Mouse (Mus musculus): ENCODE data around the gene Pnp. TPM values are rescaled to one million over a fixed set of nuclear protein-coding genes. Genes with fewer than 3 reads are reported as not detected.

Gene Pnp
- polyA plus RNA-seq, 2 experiments, result 42.1 to 52.6 TPM

DNA sequence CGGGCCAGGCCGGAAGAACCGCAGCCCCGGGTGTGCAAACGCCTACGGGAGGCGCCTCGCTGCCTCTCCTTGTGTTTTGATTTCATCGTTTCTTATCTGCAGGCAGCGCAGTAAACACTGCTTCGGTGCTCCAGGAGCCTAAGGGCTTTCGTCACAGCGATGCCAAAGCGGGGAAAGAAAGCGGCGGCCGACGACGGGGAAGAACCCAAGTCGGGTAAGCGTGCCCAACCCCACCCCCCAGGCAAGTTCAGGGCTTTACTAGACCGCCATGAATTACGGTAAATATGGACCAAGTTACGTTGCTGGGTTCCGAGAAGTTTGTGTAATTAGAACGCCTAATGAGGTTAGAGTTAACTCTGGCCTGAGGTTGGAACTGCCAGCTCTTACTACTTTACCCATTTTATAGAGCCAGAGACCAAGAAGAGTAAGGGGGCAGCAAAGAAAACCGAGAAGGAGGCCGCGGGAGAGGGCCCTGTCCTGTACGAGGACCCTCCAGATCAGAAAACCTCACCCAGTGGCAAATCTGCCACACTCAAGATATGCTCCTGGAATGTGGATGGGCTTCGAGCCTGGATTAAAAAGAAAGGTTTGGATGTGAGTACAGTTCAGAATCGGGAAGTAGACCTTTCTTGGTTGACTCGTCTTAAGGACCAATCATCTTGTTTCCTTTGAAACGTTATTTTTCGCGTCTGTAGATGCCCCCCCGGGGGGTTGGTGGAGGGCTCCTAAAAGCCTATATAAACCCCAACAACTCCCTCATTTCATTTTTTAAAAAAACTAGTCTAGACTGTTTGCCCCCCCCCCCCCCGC, 5.6 kb upstream of the Pnp start:
- DNase-seq (ENCODE audit: low spot score) (no peak), ATAC-seq (ENCODE audit: low FRiP score, low read depth) (peak; percentile 24)
- Histone ChIP-seq H3K9me3 (ENCODE audit: control insufficient read depth, low read length) (no peaks in the 10 kb centered on the region), H3K4me2 (replicated peaks; ENCODE audit: low read depth, low read length, severe bottlenecking) (peak overlapping the region; percentile 72), H3K4me3 (replicated peaks; ENCODE audit: low read length) (peak overlapping the region; percentile 95), H3K9ac (ENCODE audit: low read depth, low read length, severe bottlenecking) (peak overlapping the region; percentile 81), H3K27me3 (ENCODE audit: control insufficient read depth, insufficient read depth, low read length) (no peaks in the 10 kb centered on the region), H3K36me3 (ENCODE audit: control insufficient read depth, insufficient read depth, low read length) (peaks cover 36% of the 10 kb centered on the region), H3K27ac (replicated peaks; ENCODE audit: low read depth, low read length) (peak overlapping the region; percentile 93), H3K4me1 (ENCODE audit: control insufficient read depth, insufficient read depth, low read length) (peaks cover 10% of the 10 kb centered on the region; the same call in 1 of the 2 replicates)
- WGBS, result 2% methylated on average over 38 of the region's 38 CpGs
- no peak for TF ChIP-seq POLR2A (IDR thresholded peaks at IDR 0.05; ENCODE audit: borderline replicate concordance, extremely low read depth, insufficient read depth, insufficient read length)

DNA sequence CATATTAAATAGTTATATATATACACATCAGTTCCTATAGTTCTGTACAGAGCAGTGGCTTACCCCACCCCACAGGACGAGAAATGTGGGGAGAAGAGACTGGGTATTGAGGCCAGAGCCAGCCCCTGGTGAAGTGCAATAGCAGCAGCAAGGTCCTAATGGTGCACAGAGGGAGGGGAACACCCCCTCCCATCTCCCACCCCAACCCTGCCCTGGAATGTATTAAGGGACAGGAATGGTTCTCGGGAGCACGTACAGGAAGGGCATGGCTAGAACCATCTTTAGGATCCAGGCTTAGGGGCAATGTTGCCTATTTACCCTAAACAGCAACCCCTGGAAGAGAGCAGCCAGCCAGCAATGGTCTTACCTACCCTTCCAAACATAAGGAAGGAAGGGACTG, 3.5 kb upstream of the Pnp start:
- no peak for DNase-seq (ENCODE audit: low spot score)
- H3K36me3 ChIP-seq (ENCODE audit: control insufficient read depth, insufficient read depth, low read length), result peaks cover 36% of the 10 kb centered on the region
- TF ChIP-seq POLR2A (IDR thresholded peaks at IDR 0.05; ENCODE audit: borderline replicate concordance, extremely low read depth, insufficient read depth, insufficient read length), result no peak
- no peak for ATAC-seq (ENCODE audit: low FRiP score, low read depth)
- no peaks in the 10 kb centered on the region for H3K27me3 ChIP-seq (ENCODE audit: control insufficient read depth, insufficient read depth, low read length)
- no peak overlapping the region for H3K9ac ChIP-seq (ENCODE audit: low read depth, low read length, severe bottlenecking)
- H3K4me1 ChIP-seq (ENCODE audit: control insufficient read depth, insufficient read depth, low read length), result peaks cover 10% of the 10 kb centered on the region; the same call in 1 of the 2 replicates
- H3K4me2 ChIP-seq (replicated peaks; ENCODE audit: low read depth, low read length, severe bottlenecking), result no peak overlapping the region
- no peaks in the 10 kb centered on the region for H3K9me3 ChIP-seq (ENCODE audit: control insufficient read depth, low read length)
- 65% methylated on average over 3 of the region's 3 CpGs for WGBS
- H3K27ac ChIP-seq (replicated peaks; ENCODE audit: low read depth, low read length), result no peak overlapping the region
- H3K4me3 ChIP-seq (replicated peaks; ENCODE audit: low read length), result no peak overlapping the region

DNA sequence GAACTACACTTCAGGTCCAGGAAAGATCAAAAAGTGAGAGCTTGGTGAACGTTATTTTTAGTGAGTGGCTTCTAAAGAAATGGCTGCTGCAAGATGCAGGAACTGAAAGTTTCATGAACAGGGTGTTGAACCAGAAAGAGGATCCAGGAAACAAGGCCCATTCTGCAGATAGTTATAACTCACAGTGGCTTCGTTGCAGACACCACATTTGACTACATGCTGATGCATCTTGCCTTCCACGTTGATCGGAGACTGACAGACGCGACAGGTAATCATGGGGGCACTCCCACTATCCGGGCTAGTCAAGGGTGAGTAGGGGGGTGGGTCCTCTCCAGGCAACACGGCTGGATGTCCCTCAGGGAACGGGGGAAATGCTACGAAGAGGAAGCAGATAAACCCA, 931 bp upstream of the Pnp start:
- ATAC-seq (ENCODE audit: low FRiP score, low read depth) (no peak), DNase-seq (ENCODE audit: low spot score) (no peak)
- 12% methylated on average over 10 of the region's 10 CpGs for WGBS
- H3K27ac ChIP-seq (replicated peaks; ENCODE audit: low read depth, low read length), result no peak overlapping the region
- TF ChIP-seq POLR2A (IDR thresholded peaks at IDR 0.05; ENCODE audit: borderline replicate concordance, extremely low read depth, insufficient read depth, insufficient read length), result no peak
- H3K36me3 ChIP-seq (ENCODE audit: control insufficient read depth, insufficient read depth, low read length), result peaks cover 36% of the 10 kb centered on the region
- H3K9ac ChIP-seq (ENCODE audit: low read depth, low read length, severe bottlenecking), result peak overlapping the region; percentile 95
- H3K4me3 ChIP-seq (replicated peaks; ENCODE audit: low read length), result peak overlapping the region; percentile 98
- peak overlapping the region; percentile 73 for H3K4me2 ChIP-seq (replicated peaks; ENCODE audit: low read depth, low read length, severe bottlenecking)
- H3K9me3 ChIP-seq (ENCODE audit: control insufficient read depth, low read length), result no peaks in the 10 kb centered on the region
- peaks cover 10% of the 10 kb centered on the region; the same call in 1 of the 2 replicates for H3K4me1 ChIP-seq (ENCODE audit: control insufficient read depth, insufficient read depth, low read length)
- H3K27me3 ChIP-seq (ENCODE audit: control insufficient read depth, insufficient read depth, low read length), result no peaks in the 10 kb centered on the region

DNA sequence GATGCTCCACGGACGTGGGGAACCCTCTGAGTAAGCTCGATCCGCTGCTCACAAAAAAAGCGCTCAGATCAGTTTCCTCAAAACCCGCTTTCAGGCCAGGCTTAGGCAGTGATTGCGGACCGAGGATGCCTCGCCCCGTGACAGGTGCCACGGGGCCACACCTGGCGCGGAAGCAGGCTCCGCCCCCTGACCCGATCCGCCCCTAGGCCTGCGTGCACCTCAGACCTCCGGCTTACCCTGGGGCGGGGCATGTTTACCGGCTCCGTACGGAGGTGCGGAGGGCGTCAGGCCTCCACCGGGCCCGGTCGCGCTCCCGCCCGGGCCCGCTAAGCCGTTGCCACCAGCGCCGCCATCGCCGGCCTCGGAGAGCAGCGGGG, 517 bp upstream of the Pnp start:
- Histone ChIP-seq H3K4me2 (replicated peaks; ENCODE audit: low read depth, low read length, severe bottlenecking) (peak overlapping the region; percentile 73), H3K9me3 (ENCODE audit: control insufficient read depth, low read length) (no peaks in the 10 kb centered on the region), H3K4me1 (ENCODE audit: control insufficient read depth, insufficient read depth, low read length) (peaks cover 10% of the 10 kb centered on the region; the same call in 1 of the 2 replicates), H3K4me3 (replicated peaks; ENCODE audit: low read length) (peak overlapping the region; percentile 98), H3K9ac (ENCODE audit: low read depth, low read length, severe bottlenecking) (peak overlapping the region; percentile 95), H3K36me3 (ENCODE audit: control insufficient read depth, insufficient read depth, low read length) (peaks cover 36% of the 10 kb centered on the region), H3K27ac (replicated peaks; ENCODE audit: low read depth, low read length) (peak overlapping the region; percentile 79), H3K27me3 (ENCODE audit: control insufficient read depth, insufficient read depth, low read length) (no peaks in the 10 kb centered on the region)
- TF ChIP-seq POLR2A (IDR thresholded peaks at IDR 0.05; ENCODE audit: borderline replicate concordance, extremely low read depth, insufficient read depth, insufficient read length), result no peak
- WGBS, result under 1% methylated on average over 26 of the region's 38 CpGs
- no peak for DNase-seq (ENCODE audit: low spot score)
- peak; percentile 11; the same call in 1 of the 2 replicates for ATAC-seq (ENCODE audit: low FRiP score, low read depth)

DNA sequence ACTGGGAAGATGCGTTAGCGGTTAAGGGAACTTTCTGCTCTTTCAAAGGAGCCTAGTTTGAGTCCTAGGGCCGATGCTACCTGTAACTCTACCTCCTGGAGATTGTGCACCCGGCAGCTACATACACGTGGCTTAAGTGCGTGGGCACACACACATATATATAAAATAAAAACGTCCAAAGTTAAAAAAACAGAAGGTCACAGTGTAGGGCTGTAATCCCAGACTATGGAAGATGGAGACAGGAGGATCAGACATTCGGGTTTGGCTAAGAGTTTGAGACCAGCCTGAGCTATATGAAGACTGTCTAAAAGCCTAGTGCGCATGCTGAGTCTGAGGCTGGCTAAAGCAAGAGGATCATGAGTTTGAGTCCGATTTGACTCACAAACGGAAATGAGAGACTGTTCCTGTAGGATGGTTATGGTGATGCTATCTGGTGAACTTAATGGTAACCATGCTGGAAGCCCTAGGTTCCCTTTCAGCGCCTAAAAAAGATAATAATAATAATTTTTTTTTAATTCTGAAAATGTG, 675 bp downstream of the Pnp start:
- 14% methylated on average over 12 of the region's 12 CpGs for WGBS
- 0 out of 2 replicates have a peak, but pooled peaks cover 4% of the 10 kb centered on the region for H3K4me1 ChIP-seq (ENCODE audit: control insufficient read depth, insufficient read depth, low read length)
- no peaks in the 10 kb centered on the region for H3K27me3 ChIP-seq (ENCODE audit: control insufficient read depth, insufficient read depth, low read length)
- no peak for DNase-seq (ENCODE audit: low spot score)
- H3K4me3 ChIP-seq (replicated peaks; ENCODE audit: low read length), result peak overlapping the region; percentile 98
- H3K36me3 ChIP-seq (ENCODE audit: control insufficient read depth, insufficient read depth, low read length), result peaks cover 30% of the 10 kb centered on the region
- peak overlapping the region; percentile 70 for H3K4me2 ChIP-seq (replicated peaks; ENCODE audit: low read depth, low read length, severe bottlenecking)
- peak overlapping the region; percentile 47 for H3K9ac ChIP-seq (ENCODE audit: low read depth, low read length, severe bottlenecking)
- H3K9me3 ChIP-seq (ENCODE audit: control insufficient read depth, low read length), result no peaks in the 10 kb centered on the region
- TF ChIP-seq POLR2A (IDR thresholded peaks at IDR 0.05; ENCODE audit: borderline replicate concordance, extremely low read depth, insufficient read depth, insufficient read length), result no peak
- H3K27ac ChIP-seq (replicated peaks; ENCODE audit: low read depth, low read length), result peak overlapping the region; percentile 71
- ATAC-seq (ENCODE audit: low FRiP score, low read depth), result no peak
